In the genomic region with DNA sequence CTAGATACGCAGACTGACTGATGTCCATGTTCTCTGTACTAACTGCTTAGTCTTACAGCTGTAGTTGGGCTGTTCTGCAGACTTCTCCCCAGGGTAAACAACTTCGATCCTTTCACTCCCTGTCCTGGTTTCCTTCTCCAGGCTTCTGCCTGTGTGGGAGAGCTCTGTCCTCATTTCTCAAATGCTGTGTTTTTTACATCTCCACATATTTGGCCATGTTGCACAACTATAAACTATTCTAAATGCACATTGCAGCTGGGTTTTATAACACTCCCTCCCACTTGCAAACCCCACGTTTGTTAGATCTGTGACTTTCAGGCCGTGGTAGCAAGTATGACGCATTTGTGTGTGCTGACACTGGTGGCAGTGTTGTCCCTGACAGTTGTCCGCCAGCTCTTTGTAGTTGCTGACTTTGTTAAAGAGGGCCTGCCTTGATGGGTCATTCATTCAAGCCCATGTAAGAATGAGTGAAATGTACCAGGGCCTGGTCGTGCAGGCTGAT, we compare ENCODE assay signal across 10 mouse cellular contexts. TPM values are rescaled to one million over a fixed set of nuclear protein-coding genes. Genes with fewer than 3 reads are reported as not detected.
DNase-seq lines count a peak whose midpoint lies in the region.
"Had no signal": no experiment of that assay in that cellular context is flagged by ENCODE, and none has a peak within 500 bp of the region (broad histone marks: within the 10 kb centered on the region; RNA-seq: fewer than 3 reads in every experiment).

No protein-coding gene starts in this region.

- peak; percentile 23 to 35 for DNase-seq in adrenal gland, postnatal 36 days
- DNase-seq in adrenal gland, adult 8-10 months: no peak
- DNase-seq in layer of hippocampus, adult 11-12 months (ENCODE audit: low spot score): peak; percentile 48
- no peak for DNase-seq in layer of hippocampus, postnatal 10 days (ENCODE audit: low spot score in 2 of 2)
- DNase-seq in adipocyte (ENCODE audit: low spot score): peak; percentile 85
- peak; percentile 69 to 75 for DNase-seq in left cerebral cortex, adult 9 months (ENCODE audit: low spot score in 2 of 2)
- no peak for DNase-seq in urinary bladder, adult 18-20 months (ENCODE audit: low spot score in 2 of 2)
- DNase-seq in cerebellum, adult 11 months: no peak
- DNase-seq: gastrocnemius, postnatal 10 days; midbrain, embryonic 14.5 days had no signal

RNA-seq across cellular contexts. Expression of a gene that starts 10.1 kb away (rescaled TPM):
- 10 to 100 TPM; 16.3 to 16.7 TPM for total RNA-seq in adrenal gland, postnatal 36 days (2021)
- total RNA-seq in adrenal gland, adult 8-10 months (2022): 10 to 100 TPM; 17.2 to 29.9 (median 21.9) TPM
- total RNA-seq in layer of hippocampus, postnatal 10 days (2021): 10 to 100 TPM; 24.0 to 25.9 TPM

RNA-seq across cellular contexts. Expression of a gene that starts 10.2 kb away (rescaled TPM):
- 1 to 10 TPM; 2.4 to 2.6 TPM for total RNA-seq in adrenal gland, postnatal 36 days (2021)
- total RNA-seq in adrenal gland, adult 8-10 months (2022): 1 to 10 TPM; 3.3 to 5.5 (median 3.9) TPM
- total RNA-seq in layer of hippocampus, postnatal 10 days (2021): 1 to 10 TPM; 5.0 to 6.2 TPM

RNA-seq across cellular contexts. Expression of a gene that starts 25.2 kb away (rescaled TPM):
- total RNA-seq in adrenal gland, postnatal 36 days (2021): under 1 TPM; 0.36 to 0.86 TPM
- total RNA-seq in adrenal gland, adult 8-10 months (2022): 1 to 10 TPM in 3 of 4 experiments, under 1 TPM in 1; 0.84 to 2.0 (median 1.1) TPM
- 1 to 10 TPM; 2.9 to 3.5 TPM for total RNA-seq in layer of hippocampus, postnatal 10 days (2021)

RNA-seq across cellular contexts. Expression of a gene that starts 54.8 kb away (rescaled TPM):
- 1,000 to 10,000 TPM; 1,143 to 1,221 TPM for total RNA-seq in adrenal gland, postnatal 36 days (2021)
- 1,000 to 10,000 TPM in 3 of 4 experiments, 100 to 1,000 TPM in 1; 999 to 1,169 (median 1,094) TPM for total RNA-seq in adrenal gland, adult 8-10 months (2022)
- total RNA-seq in layer of hippocampus, postnatal 10 days (2021): 100 to 1,000 TPM; 566 to 632 TPM

Comparison
In these comparisons a context has a peak if more than half of its experiments do, and no peak if none do; other contexts are left out.
1. DNase-seq: peak in adrenal gland, postnatal 36 days (2 of 2), layer of hippocampus, adult 11-12 months (single experiment), adipocyte (single experiment) and left cerebral cortex, adult 9 months (2 of 2); none in adrenal gland, adult 8-10 months (single experiment), layer of hippocampus, postnatal 10 days (0 of 2), urinary bladder, adult 18-20 months (0 of 2) and cerebellum, adult 11 months (single experiment).